Mouse (Mus musculus): Measurements from ENCODE around the gene 1700008P02Rik.
"Not testable (repeated sequence)": the region's sequence is repeated elsewhere in the genome, so short reads cannot be mapped to it uniquely, and the experiment has no call there.

1700008P02Rik gene

DNA sequence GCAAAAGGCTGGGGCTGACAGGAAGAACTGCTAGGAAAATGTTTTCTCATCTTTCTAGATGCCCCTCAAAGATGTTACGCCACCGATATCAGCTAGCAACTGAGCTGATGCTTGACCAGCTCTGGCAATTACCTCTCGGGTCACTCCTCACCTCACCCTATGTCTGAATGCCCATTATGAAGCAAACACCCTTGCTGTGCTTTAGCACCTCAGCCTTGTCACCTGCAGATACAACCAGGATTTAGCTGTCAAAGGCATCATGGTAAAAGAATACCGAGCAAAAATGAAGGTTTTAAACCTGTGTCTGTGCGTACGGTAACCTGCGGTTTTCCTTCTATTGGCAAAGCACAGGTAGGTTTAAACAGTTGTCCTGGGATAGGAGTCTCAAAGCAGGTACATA lies at the start of gene 1700008P02Rik:
Gene 1700008P02Rik (minus strand): TSS at position 101 of the 400 bp plus-strand sequence.
- no peak for DNase-seq (ENCODE audit: low read depth, low spot score)

DNA sequence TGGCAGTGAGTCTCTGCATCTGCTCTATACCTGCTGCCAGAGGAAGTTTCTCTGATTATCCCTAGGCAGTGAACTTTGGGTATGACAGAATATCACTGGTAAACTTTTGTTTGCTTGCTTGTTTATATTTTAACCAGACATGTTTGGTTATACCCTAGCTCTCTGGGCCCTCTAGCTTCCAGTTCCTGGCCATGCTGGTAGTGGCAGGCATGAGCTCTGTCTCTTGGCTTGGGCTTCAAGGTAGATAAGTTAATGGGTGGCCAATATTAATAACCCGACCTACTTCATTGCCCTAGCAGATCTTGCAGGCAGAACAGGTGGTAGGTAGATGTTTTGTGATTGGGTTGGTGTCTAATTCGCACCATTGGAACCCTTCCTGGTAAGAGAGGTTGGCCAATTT lies 29.2 kb upstream of the 1700008P02Rik start:
- no peak for DNase-seq (ENCODE audit: low read depth, low spot score)

DNA sequence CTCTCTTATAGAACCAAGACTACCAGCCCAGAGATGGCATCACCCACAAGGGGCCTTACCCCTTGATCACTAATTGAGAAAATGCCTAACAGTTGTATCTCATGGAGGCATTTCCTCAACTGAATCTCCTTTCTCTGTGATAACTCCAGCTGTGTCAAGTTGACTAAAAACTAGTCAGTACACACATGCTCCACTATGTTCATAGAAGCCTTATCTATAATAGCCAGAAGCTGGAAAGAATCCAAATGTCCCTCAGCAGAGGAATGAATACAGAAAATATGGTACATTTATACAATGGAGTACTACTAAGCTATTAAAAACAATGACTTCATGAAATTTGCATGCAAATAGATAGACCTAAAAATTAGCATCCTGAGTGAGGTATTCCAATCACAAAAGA lies 17.9 kb upstream of the 1700008P02Rik start:
- DNase-seq (ENCODE audit: low read depth, low spot score): not testable (repeated sequence)

DNA sequence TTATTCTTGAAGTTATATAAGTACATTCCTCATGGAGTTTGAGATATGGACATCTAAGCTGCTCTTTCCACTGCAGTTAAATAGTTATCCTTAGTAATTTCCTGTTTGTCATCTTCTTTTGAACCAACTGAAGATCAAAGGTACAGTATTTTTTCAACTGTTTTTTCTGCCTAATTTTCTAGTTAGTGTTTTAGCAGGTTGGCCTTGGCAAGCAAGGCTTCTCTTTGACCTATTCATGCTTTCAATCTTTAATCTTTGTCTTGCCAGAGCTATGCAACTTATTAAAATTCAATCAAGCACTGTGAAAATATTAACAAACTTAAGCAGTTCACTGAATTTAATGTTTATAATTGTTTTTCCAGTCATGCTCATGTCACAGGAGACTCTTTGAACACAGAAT lies 14.0 kb upstream of the 1700008P02Rik start:
- no peak for DNase-seq (ENCODE audit: low read depth, low spot score)

DNA sequence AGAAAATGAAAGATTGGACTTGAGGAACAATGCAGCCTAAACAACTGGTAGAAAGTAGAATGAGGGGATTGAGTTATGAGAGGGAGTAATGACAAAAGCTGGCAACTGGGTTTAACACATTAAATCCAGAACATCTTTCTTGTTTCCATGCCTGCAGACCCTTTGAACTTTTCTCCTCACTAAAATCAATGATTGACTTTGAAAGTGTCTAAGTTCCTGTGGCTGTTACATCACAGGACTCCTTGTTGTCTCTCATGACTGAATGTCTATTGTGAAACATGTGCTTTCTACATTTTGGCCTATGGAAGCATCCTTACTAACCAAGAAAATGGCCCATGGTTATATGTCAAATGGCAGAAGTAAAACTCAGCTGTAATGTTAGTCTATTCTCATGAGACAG lies 2.4 kb downstream of the 1700008P02Rik start:
- DNase-seq (ENCODE audit: low read depth, low spot score): no peak

Measured in mesoderm, embryonic 11.5 days (tissue).